Mouse (Mus musculus) G1E (cell line): ENCODE data around the gene Stub1. TPM values are rescaled to one million over a fixed set of nuclear protein-coding genes. Genes with fewer than 3 reads are reported as not detected.

Experiments used
- ATAC-seq: 2 replicates; pipeline ENCODE4 v1.8.0; 2016; ENCODE audit warnings: mild to moderate bottlenecking; ENCODE audit not compliant: insufficient number of reproducible peaks, poor library complexity, low FRiP score, severe bottlenecking; ENCODE audit errors: extremely low read depth
- DNase-seq: peaks from one replicate; pipeline ENCODE4 v3.0.0; 2012; ENCODE audit warnings: low spot score
- H3K27me3 ChIP-seq: 2 replicates; pipeline ENCODE4 v1.6.1; 2012; ENCODE audit warnings: mild to moderate bottlenecking, low read length, inconsistent platforms; ENCODE audit not compliant: insufficient read depth
- H3K36me3 ChIP-seq: replicated peaks from 2 replicates; pipeline ENCODE3; 2012; ENCODE audit warnings: mild to moderate bottlenecking, inconsistent platforms
- H3K4me1 ChIP-seq: 2 replicates; pipeline ENCODE4 v1.6.1; 2012; ENCODE audit warnings: low read depth, low read length, inconsistent platforms, mixed read lengths; ENCODE audit not compliant: insufficient read depth
- H3K4me3 ChIP-seq: 2 replicates; pipeline ENCODE4 v1.5.1; 2012; ENCODE audit warnings: low read depth, mild to moderate bottlenecking, inconsistent platforms, low read length, moderate library complexity, mixed read lengths
- H3K9me3 ChIP-seq: replicated peaks from 2 replicates; pipeline ENCODE4 v1.6.1; 2012; ENCODE audit warnings: inconsistent platforms
- CTCF ChIP-seq: IDR thresholded peaks from 2 replicates; pipeline ENCODE4 v1.5.1; 2012; ENCODE audit warnings: low read depth, low read length, inconsistent platforms, mixed read lengths
- GATA1 ChIP-seq: IDR thresholded peaks from 2 replicates; pipeline ENCODE4 v1.6.1; 2012; ENCODE audit warnings: borderline replicate concordance, low read length, inconsistent platforms, mixed read lengths
- GATA2 ChIP-seq: IDR thresholded peaks from 2 replicates; pipeline ENCODE4 v1.6.1; 2012; ENCODE audit warnings: low read depth, low read length, inconsistent platforms, borderline replicate concordance
- POLR2AphosphoS5 ChIP-seq: IDR thresholded peaks from 2 replicates; pipeline ENCODE4 v1.6.1; 2012; ENCODE audit warnings: low read depth, low read length, inconsistent platforms; ENCODE audit not compliant: insufficient replicate concordance
- TAL1 ChIP-seq: conservative IDR thresholded peaks from 2 replicates; pipeline ENCODE4 v1.6.1; 2012; ENCODE audit warnings: low read depth, low read length, inconsistent platforms, mixed read lengths
- polyA plus RNA-seq: library from polyadenylated mRNA; stranded (reverse); fragments of >175 nt; gene quantifications from 2 replicates; pipeline ENCODE4 v1.2.3, GENCODE M21; 2012
- total RNA-seq, 2 experiments: library from RNA; stranded (forward) in 1 of 2; stranded (reverse) in 1 of 2; fragments of 200-1000 nt in 1 of 2; fragments of >200 nt in 1 of 2; fragmentation: Nextera tagmentation in 1 of 2; gene quantifications; 2 replicates each; pipeline ENCODE4 v1.2.3; 2014 to 2017

Stub1 gene
- total and polyA plus RNA-seq, 3 experiments, result 30.1 to 90.8 (median 81.7) TPM

- ATAC-seq (peak; percentile 83), DNase-seq (peak; percentile 98)
- TF ChIP-seq TAL1, result no peak
- TF ChIP-seq GATA1, result no peak
- TF ChIP-seq GATA2, result no peak
- Histone ChIP-seq H3K36me3 (peaks cover 32% of the 10 kb centered on the region), H3K4me1 (peaks cover 58% of the 10 kb centered on the region), H3K4me3 (peak within 1 kb of the TSS; percentile 89), H3K9me3 (no peaks in the 10 kb centered on the region), H3K27me3 (no peaks in the 10 kb centered on the region)
These were observed 36.2 kb downstream of the Stub1 start, which contains the start of gene Metrn for GRCm38 (mm10) chr17:25796951-25797369. Gene Metrn (minus strand): TSS chr17:25797136.

- no peaks in the 10 kb centered on the region for H3K9me3 ChIP-seq
- ATAC-seq, result no peak
- DNase-seq, result peak; percentile 32
- H3K36me3 ChIP-seq, result peaks cover 34% of the 10 kb centered on the region
- TF ChIP-seq TAL1 (no peak), CTCF (no peak), GATA2 (no peak), POLR2AphosphoS5 (no peak), GATA1 (no peak)
- no peaks in the 10 kb centered on the region for H3K27me3 ChIP-seq
- H3K4me1 ChIP-seq, result peaks cover 61% of the 10 kb centered on the region
- H3K4me3 ChIP-seq, result peak overlapping the region; percentile 89
These were observed 36.9 kb downstream of the Stub1 start for GRCm38 (mm10) chr17:25796211-25796771.

GRCm38 (mm10) chr17:25795609-25796092, 37.6 kb downstream of the Stub1 start, which contains the start of gene AC134908.4:
Gene AC134908.4 (minus strand): TSS chr17:25795659.
- TF ChIP-seq GATA2, result no peak
- no peak for TF ChIP-seq TAL1
- no peak for TF ChIP-seq CTCF
- DNase-seq (no peak), ATAC-seq (no peak)
- H3K36me3 ChIP-seq, result peaks cover 39% of the 10 kb centered on the region
- peaks cover 64% of the 10 kb centered on the region for H3K4me1 ChIP-seq
- H3K4me3 ChIP-seq, result peak within 1 kb of the TSS; percentile 89
- H3K27me3 ChIP-seq, result no peaks in the 10 kb centered on the region
- H3K9me3 ChIP-seq, result no peaks in the 10 kb centered on the region

GRCm38 (mm10) chr17:25794998-25795397, 38.2 kb downstream of the Stub1 start:
- H3K4me1 ChIP-seq, result peaks cover 63% of the 10 kb centered on the region
- DNase-seq, result no peak

GRCm38 (mm10) chr17:25794197-25794596, 39.0 kb downstream of the Stub1 start:
- peaks cover 54% of the 10 kb centered on the region for H3K36me3 ChIP-seq
- peaks cover 63% of the 10 kb centered on the region for H3K4me1 ChIP-seq
- H3K4me3 ChIP-seq, result no peak overlapping the region
- TF ChIP-seq TAL1, result no peak
- TF ChIP-seq CTCF, result no peak
- no peak for TF ChIP-seq GATA1
- TF ChIP-seq POLR2AphosphoS5, result no peak
- TF ChIP-seq GATA2, result no peak
- ATAC-seq (no peak), DNase-seq (no peak)
- H3K9me3 ChIP-seq, result no peaks in the 10 kb centered on the region
- H3K27me3 ChIP-seq, result no peaks in the 10 kb centered on the region

More at GRCm38 (mm10) chr17:25794998-25795397, 38.2 kb downstream of the Stub1 start:
- H3K4me3 ChIP-seq, result peak overlapping the region; percentile 25; the same call in 1 of the 2 replicates
- no peaks in the 10 kb centered on the region for H3K9me3 ChIP-seq
- ATAC-seq, result no peak
- no peaks in the 10 kb centered on the region for H3K27me3 ChIP-seq
- TF ChIP-seq POLR2AphosphoS5, result no peak
- no peak for TF ChIP-seq GATA1
- no peak for TF ChIP-seq GATA2
- no peak for TF ChIP-seq CTCF
- no peak for TF ChIP-seq TAL1
- peaks cover 46% of the 10 kb centered on the region for H3K36me3 ChIP-seq

- H3K36me3 ChIP-seq, result peaks cover 69% of the 10 kb centered on the region
- no peaks in the 10 kb centered on the region for H3K9me3 ChIP-seq
- ATAC-seq (0 out of 2 replicates have a peak, but pooled peaks have one; percentile 42), DNase-seq (peak; percentile 87)
- TF ChIP-seq GATA1 (no peak), POLR2AphosphoS5 (no peak), TAL1 (no peak), CTCF (no peak), GATA2 (no peak)
- H3K4me3 ChIP-seq, result peak within 1 kb of the TSS; percentile 80
- H3K4me1 ChIP-seq, result peaks cover 65% of the 10 kb centered on the region
- no peaks in the 10 kb centered on the region for H3K27me3 ChIP-seq
These were observed 40.6 kb downstream of the Stub1 start, which contains the start of gene Fam173a for GRCm38 (mm10) chr17:25792615-25793014. Gene Fam173a (minus strand): TSS chr17:25792901.
